Mouse (Mus musculus): ENCODE measurements around the gene Rgs9. TPM values are rescaled to one million over a fixed set of nuclear protein-coding genes. Genes with fewer than 3 reads are reported as not detected.
A peak's percentile ranks its signal among the peaks of the same experiment; 100 is the strongest.

Rgs9 gene
- polyA plus RNA-seq, 1 experiment from 2014 or later = 1.4 TPM

DNA sequence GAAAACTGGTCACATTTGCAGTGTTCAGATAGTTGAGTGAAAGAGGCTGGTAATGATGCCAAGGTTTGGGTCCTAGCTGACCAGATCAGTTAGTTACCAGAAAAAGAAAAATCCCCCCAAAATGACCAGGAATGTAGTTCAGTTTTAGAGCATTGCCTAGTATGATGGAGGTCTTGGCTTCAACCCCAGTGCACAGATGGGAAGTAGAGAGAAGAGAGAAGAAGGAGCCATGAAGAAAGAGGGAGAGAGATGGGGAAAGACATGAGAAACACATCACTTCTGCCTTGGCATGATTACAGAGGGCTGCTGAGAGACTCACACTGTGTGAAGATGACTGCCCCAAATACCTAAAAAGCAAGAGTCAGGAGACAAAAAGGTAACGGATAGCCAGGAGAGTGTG is 13.1 kb downstream of the Rgs9 start:
- Histone ChIP-seq H3K9me3 (ENCODE audit: control insufficient read depth, low read length) (no peaks in the 10 kb centered on the region), H3K27me3 (replicated peaks; ENCODE audit: control insufficient read depth, insufficient read depth, low read length) (no peaks in the 10 kb centered on the region), H3K4me1 (ENCODE audit: control insufficient read depth, insufficient read depth, low read length) (peaks cover 3% of the 10 kb centered on the region; the same call in 1 of the 2 replicates), H3K9ac (ENCODE audit: low read depth, low read length) (no peak overlapping the region), H3K36me3 (ENCODE audit: control insufficient read depth, insufficient read depth, low read length) (no peaks in the 10 kb centered on the region), H3K4me2 (ENCODE audit: low read depth, low read length) (no peak overlapping the region), H3K27ac (replicated peaks; ENCODE audit: low read depth, low read length) (no peak overlapping the region), H3K4me3 (ENCODE audit: low read depth, low read length) (no peak overlapping the region)
- 70% methylated on average over 1 of the region's 1 CpGs for WGBS
- DNase-seq (ENCODE audit: low spot score) (no peak), ATAC-seq (ENCODE audit: low read depth) (no peak)

DNA sequence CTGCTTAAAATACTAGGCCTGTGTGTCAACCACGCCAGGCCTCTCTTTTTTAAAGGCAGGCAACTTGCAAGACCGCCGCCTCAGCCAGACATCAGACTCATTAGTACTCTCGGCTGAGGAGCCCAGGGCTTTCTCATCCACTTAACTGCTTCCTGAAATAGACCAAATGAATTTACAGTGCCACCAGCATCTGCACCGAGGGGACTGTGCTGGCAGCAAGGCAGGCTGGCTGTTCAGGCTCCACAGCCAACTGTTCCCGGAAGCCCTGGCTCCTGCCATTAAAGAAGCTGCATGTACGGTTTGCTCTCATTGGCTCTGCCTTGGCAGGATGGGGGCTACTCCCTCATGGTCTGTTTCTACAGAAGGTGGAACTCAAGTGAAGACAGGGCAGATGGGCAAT is 19.7 kb downstream of the Rgs9 start:
- no peaks in the 10 kb centered on the region for H3K4me1 ChIP-seq (ENCODE audit: control insufficient read depth, insufficient read depth, low read length)
- H3K4me3 ChIP-seq (ENCODE audit: low read depth, low read length) = no peak overlapping the region
- H3K27me3 ChIP-seq (replicated peaks; ENCODE audit: control insufficient read depth, insufficient read depth, low read length) = no peaks in the 10 kb centered on the region
- H3K27ac ChIP-seq (replicated peaks; ENCODE audit: low read depth, low read length) = no peak overlapping the region
- DNase-seq (ENCODE audit: low spot score) (no peak), ATAC-seq (ENCODE audit: low read depth) (no peak)
- no peaks in the 10 kb centered on the region for H3K9me3 ChIP-seq (ENCODE audit: control insufficient read depth, low read length)
- WGBS = 73% methylated on average over 7 of the region's 7 CpGs
- no peaks in the 10 kb centered on the region for H3K36me3 ChIP-seq (ENCODE audit: control insufficient read depth, insufficient read depth, low read length)
- no peak overlapping the region for H3K9ac ChIP-seq (ENCODE audit: low read depth, low read length)
- no peak overlapping the region for H3K4me2 ChIP-seq (ENCODE audit: low read depth, low read length)

DNA sequence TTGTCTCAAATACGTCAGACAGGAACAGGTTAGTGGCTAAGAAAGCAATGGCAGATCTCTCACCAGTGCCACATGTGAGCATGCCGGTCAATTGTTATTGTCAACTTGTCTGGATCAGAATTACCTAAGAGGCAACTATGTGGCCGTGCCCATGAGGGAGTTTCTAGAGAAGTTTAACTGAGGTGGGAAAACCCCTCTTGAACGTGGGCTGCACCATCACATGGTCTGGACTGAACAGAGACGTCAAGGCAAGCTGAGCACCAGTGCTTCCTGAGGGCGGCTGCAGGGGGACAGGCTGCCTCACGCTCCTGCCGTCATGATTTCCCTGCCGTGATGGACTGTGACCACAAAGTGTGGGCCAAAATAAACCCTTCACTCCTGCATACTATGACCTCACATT is 26.5 kb downstream of the Rgs9 start:
- Histone ChIP-seq H3K9me3 (ENCODE audit: control insufficient read depth, low read length) (no peaks in the 10 kb centered on the region), H3K27ac (replicated peaks; ENCODE audit: low read depth, low read length) (no peak overlapping the region), H3K4me1 (ENCODE audit: control insufficient read depth, insufficient read depth, low read length) (peaks cover 4% of the 10 kb centered on the region; the same call in 1 of the 2 replicates), H3K4me3 (ENCODE audit: low read depth, low read length) (no peak overlapping the region), H3K4me2 (ENCODE audit: low read depth, low read length) (no peak overlapping the region), H3K9ac (ENCODE audit: low read depth, low read length) (no peak overlapping the region), H3K36me3 (ENCODE audit: control insufficient read depth, insufficient read depth, low read length) (no peaks in the 10 kb centered on the region), H3K27me3 (replicated peaks; ENCODE audit: control insufficient read depth, insufficient read depth, low read length) (no peaks in the 10 kb centered on the region)
- DNase-seq (ENCODE audit: low spot score) (no peak), ATAC-seq (ENCODE audit: low read depth) (no peak)
- WGBS = 86% methylated on average over 9 of the region's 9 CpGs

DNA sequence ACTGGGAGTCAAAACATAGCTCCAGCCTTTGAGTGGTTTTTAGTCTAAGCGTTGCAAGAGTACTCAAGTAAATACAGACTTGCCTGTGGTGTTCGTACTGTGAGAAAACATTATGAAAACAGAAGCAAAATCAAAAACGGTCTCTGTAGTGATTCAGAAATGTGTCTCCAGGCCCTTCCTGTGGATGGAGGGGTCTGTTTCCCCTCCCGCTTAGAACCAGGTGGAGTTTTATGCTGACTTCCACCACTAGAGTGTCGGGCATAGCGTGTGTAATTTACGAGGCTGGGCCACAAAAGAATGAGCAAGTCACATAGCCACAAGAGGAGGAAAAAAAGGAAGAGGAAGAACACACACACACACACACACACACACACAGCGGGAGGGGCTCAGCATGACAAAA is 27.6 kb downstream of the Rgs9 start:
- no peak for DNase-seq (ENCODE audit: low spot score)
- no peaks in the 10 kb centered on the region for H3K36me3 ChIP-seq (ENCODE audit: control insufficient read depth, insufficient read depth, low read length)
- H3K9me3 ChIP-seq (ENCODE audit: control insufficient read depth, low read length) = no peaks in the 10 kb centered on the region
- H3K4me2 ChIP-seq (ENCODE audit: low read depth, low read length) = no peak overlapping the region
- no peaks in the 10 kb centered on the region for H3K27me3 ChIP-seq (replicated peaks; ENCODE audit: control insufficient read depth, insufficient read depth, low read length)
- no peak for ATAC-seq (ENCODE audit: low read depth)
- H3K4me1 ChIP-seq (ENCODE audit: control insufficient read depth, insufficient read depth, low read length) = peaks cover 4% of the 10 kb centered on the region; the same call in 1 of the 2 replicates
- H3K4me3 ChIP-seq (ENCODE audit: low read depth, low read length) = no peak overlapping the region
- H3K9ac ChIP-seq (ENCODE audit: low read depth, low read length) = no peak overlapping the region
- H3K27ac ChIP-seq (replicated peaks; ENCODE audit: low read depth, low read length) = no peak overlapping the region
- WGBS = 61% methylated on average over 8 of the region's 8 CpGs

DNA sequence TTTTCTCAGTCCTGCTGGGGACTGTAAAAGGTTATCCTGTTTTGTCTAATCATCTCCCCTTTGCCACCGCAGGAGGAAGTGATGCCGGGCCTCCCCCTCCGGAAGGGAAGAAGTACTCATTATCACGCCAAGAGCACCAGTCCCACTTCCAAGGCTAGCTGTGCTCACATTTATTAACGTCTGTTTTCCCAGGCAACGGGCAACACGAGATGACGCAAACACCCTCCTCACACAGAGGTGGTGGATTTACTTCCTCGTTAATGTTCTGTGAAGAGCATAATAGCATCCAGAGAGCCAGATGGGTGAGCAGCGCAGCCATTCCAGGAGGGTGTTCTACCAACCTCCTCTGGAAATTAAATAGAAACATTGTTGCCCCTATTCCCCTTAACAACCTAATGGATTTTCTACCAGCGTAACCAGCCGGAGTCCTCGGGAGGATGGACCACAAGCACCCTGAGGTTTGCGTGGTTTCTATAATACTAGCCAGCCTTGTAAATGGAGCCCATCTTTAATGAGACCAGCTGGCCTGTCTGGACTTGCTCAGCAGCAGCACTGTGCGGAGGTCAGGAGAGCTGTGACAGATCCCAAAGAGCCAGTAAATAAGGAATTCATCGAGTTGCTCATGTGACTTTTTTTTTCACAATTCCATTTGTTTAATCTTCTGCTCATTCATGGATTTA is 28.1 kb downstream of the Rgs9 start:
- no peak overlapping the region for H3K27ac ChIP-seq (replicated peaks; ENCODE audit: low read depth, low read length)
- H3K4me3 ChIP-seq (ENCODE audit: low read depth, low read length) = no peak overlapping the region
- DNase-seq (ENCODE audit: low spot score) = peak; percentile 50

DNA sequence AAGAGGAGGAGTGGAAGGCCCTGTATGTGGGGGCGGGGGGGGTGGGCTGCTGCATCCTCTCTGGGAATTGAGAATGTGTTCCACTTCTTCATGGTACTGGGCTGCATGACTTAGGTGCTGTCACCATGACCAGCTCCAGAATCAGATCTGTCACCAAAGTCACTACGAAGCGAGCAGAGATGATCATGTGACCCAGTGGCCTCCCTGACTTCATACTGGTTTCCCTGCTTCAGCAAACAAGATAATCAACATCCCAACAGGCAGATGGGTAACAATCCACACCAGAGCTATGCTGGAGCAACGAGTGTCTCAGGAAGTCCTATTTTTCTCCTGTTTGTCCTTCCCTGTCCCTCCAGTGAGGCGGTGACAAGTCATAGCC is 28.7 kb downstream of the Rgs9 start:
- 70% methylated on average over 5 of the region's 5 CpGs for WGBS
- Histone ChIP-seq H3K27ac (replicated peaks; ENCODE audit: low read depth, low read length) (no peak overlapping the region), H3K27me3 (replicated peaks; ENCODE audit: control insufficient read depth, insufficient read depth, low read length) (no peaks in the 10 kb centered on the region), H3K36me3 (ENCODE audit: control insufficient read depth, insufficient read depth, low read length) (no peaks in the 10 kb centered on the region), H3K9me3 (ENCODE audit: control insufficient read depth, low read length) (no peaks in the 10 kb centered on the region), H3K4me2 (ENCODE audit: low read depth, low read length) (no peak overlapping the region), H3K4me1 (ENCODE audit: control insufficient read depth, insufficient read depth, low read length) (peaks cover 4% of the 10 kb centered on the region; the same call in 1 of the 2 replicates), H3K4me3 (ENCODE audit: low read depth, low read length) (no peak overlapping the region), H3K9ac (ENCODE audit: low read depth, low read length) (no peak overlapping the region)
- ATAC-seq (ENCODE audit: low read depth) (no peak), DNase-seq (ENCODE audit: low spot score) (no peak)

More for the DNA sequence above, 28.1 kb downstream of the Rgs9 start:
- Histone ChIP-seq H3K4me1 (ENCODE audit: control insufficient read depth, insufficient read depth, low read length) (peaks cover 4% of the 10 kb centered on the region; the same call in 1 of the 2 replicates), H3K9me3 (ENCODE audit: control insufficient read depth, low read length) (no peaks in the 10 kb centered on the region), H3K4me2 (ENCODE audit: low read depth, low read length) (no peak overlapping the region), H3K9ac (ENCODE audit: low read depth, low read length) (no peak overlapping the region), H3K27me3 (replicated peaks; ENCODE audit: control insufficient read depth, insufficient read depth, low read length) (no peaks in the 10 kb centered on the region), H3K36me3 (ENCODE audit: control insufficient read depth, insufficient read depth, low read length) (no peaks in the 10 kb centered on the region)
- ATAC-seq (ENCODE audit: low read depth) = peak; percentile 67; the same call in 1 of the 2 replicates
- WGBS = 48% methylated on average over 16 of the region's 16 CpGs

DNA sequence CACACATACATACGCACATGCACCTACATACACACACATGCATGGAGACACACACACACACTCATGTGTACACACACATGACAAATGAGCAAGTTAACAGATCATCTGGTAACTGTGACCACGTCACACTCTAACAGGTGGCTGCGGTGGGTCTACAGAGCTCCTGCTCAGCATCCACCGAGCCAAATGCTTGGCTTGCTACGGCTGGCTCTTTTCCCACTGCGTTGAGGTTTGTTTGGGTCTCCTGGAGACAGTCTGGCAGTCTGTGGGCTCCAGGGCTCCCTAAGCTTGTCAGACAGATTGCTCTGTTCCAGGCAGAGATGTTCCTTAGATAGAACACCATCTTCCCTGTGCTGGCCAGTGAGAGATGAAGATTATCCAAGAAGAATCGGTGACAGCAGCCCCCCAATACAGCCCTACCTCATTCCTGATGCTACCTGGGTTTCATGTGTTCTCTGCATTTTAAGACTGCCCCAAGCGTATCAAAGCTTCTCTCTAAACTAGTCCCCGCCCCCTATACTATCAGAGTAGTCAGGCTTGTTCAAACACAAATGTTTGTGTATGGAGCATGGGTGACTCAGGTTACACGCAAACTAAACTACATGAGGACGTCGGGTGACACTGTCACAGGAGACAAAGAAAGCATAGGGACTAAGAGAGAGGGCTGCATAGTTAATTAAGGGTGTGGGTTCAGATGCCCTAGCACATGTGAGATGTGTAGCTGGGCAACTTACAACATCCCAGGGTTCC is 31.6 kb downstream of the Rgs9 start:
- H3K36me3 ChIP-seq (ENCODE audit: control insufficient read depth, insufficient read depth, low read length) = no peaks in the 10 kb centered on the region
- H3K9me3 ChIP-seq (ENCODE audit: control insufficient read depth, low read length) = no peaks in the 10 kb centered on the region
- H3K27me3 ChIP-seq (replicated peaks; ENCODE audit: control insufficient read depth, insufficient read depth, low read length) = no peaks in the 10 kb centered on the region
- WGBS = 73% methylated on average over 12 of the region's 12 CpGs
- no peak overlapping the region for H3K27ac ChIP-seq (replicated peaks; ENCODE audit: low read depth, low read length)
- H3K4me1 ChIP-seq (ENCODE audit: control insufficient read depth, insufficient read depth, low read length) = peaks cover 4% of the 10 kb centered on the region; the same call in 1 of the 2 replicates
- no peak overlapping the region for H3K4me3 ChIP-seq (ENCODE audit: low read depth, low read length)
- H3K9ac ChIP-seq (ENCODE audit: low read depth, low read length) = no peak overlapping the region
- DNase-seq (ENCODE audit: low spot score) (no peak), ATAC-seq (ENCODE audit: low read depth) (no peak)
- no peak overlapping the region for H3K4me2 ChIP-seq (ENCODE audit: low read depth, low read length)

DNA sequence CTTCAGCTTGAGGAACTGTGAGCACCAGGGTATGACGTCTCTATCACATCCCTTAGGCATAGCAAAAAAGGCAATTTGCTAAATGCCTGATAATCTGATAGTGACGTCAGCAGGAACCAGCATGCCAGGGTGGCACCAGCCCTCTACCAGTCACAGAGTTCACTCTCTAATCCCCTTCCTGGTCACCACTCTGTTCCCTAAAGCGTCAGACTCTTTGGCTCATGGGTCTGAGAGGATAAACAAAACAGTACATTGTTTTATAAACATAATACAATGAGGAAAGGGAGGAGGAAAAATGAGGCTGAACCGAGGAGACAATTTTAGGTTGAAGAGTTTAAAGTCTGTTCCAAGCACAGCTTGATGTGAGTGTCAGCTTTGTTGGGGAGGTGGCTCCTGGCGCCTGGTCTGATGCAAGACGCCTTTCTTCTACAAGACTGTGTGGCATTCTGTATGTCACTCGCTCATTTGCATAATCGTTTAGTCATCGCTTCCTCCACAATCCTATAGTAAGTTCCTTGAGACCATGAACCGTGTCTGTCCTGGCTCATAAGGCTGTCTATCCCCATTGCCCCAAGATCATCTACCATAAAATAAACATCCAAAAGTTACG is 33.7 kb downstream of the Rgs9 start:
- H3K4me2 ChIP-seq (ENCODE audit: low read depth, low read length) = no peak overlapping the region
- H3K27me3 ChIP-seq (replicated peaks; ENCODE audit: control insufficient read depth, insufficient read depth, low read length) = no peaks in the 10 kb centered on the region
- H3K4me1 ChIP-seq (ENCODE audit: control insufficient read depth, insufficient read depth, low read length) = no peaks in the 10 kb centered on the region
- no peak for ATAC-seq (ENCODE audit: low read depth)
- no peak overlapping the region for H3K9ac ChIP-seq (ENCODE audit: low read depth, low read length)
- WGBS = 66% methylated on average over 11 of the region's 11 CpGs
- no peak for DNase-seq (ENCODE audit: low spot score)
- H3K36me3 ChIP-seq (ENCODE audit: control insufficient read depth, insufficient read depth, low read length) = no peaks in the 10 kb centered on the region
- H3K9me3 ChIP-seq (ENCODE audit: control insufficient read depth, low read length) = peaks cover 4% of the 10 kb centered on the region; the same call in 1 of the 2 replicates
- no peak overlapping the region for H3K4me3 ChIP-seq (ENCODE audit: low read depth, low read length)
- no peak overlapping the region for H3K27ac ChIP-seq (replicated peaks; ENCODE audit: low read depth, low read length)
